Mouse (Mus musculus) ES-E14 (cell line): ENCODE data around the gene Gabra5.

Source experiments
- HCFC1 ChIP-seq: IDR thresholded peaks from 2 replicates; pipeline ENCODE4 v1.6.1; 2012; ENCODE audit warnings: low read length, inconsistent platforms, borderline replicate concordance; ENCODE audit not compliant: insufficient read depth
- ZC3H11A ChIP-seq: IDR thresholded peaks from 2 replicates; pipeline ENCODE4 v1.6.1; 2012; ENCODE audit warnings: low read depth, mild to moderate bottlenecking, inconsistent platforms, low read length, borderline replicate concordance
- ZNF384 ChIP-seq: IDR thresholded peaks from 2 replicates; pipeline ENCODE4 v1.6.1; 2012; ENCODE audit warnings: low read depth, low read length, inconsistent platforms

DNA sequence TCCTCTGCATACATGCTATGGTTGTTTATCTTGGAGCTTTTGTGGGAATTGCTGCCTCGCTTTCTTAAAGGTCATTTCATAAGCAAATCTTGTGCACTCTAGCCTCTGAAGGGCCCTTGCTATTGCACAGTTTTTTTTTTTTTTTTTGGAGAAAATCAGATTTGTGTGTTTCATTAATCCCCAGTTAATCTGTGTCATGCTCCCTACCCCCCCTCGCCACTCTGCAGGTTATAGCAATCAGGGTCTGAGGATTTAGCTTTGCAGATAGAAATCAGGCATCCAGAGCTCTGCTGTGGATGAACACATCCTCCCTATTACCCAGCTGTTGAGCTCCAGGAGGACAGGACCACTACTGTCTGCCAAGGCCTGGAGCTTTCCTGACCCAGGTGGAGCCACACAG, 90.5 kb downstream of the Gabra5 start, which contains the start of gene Gabrb3:
- no peak for TF ChIP-seq HCFC1
- no peak for TF ChIP-seq ZC3H11A
- TF ChIP-seq ZNF384, result no peak
